Mouse (Mus musculus): ENCODE results near the gene Tmem151b. TPM values are rescaled to one million over a fixed set of nuclear protein-coding genes. Genes with fewer than 3 reads are reported as not detected.

Gene Tmem151b
- total RNA-seq, 1 experiment = 2.1 TPM

DNA sequence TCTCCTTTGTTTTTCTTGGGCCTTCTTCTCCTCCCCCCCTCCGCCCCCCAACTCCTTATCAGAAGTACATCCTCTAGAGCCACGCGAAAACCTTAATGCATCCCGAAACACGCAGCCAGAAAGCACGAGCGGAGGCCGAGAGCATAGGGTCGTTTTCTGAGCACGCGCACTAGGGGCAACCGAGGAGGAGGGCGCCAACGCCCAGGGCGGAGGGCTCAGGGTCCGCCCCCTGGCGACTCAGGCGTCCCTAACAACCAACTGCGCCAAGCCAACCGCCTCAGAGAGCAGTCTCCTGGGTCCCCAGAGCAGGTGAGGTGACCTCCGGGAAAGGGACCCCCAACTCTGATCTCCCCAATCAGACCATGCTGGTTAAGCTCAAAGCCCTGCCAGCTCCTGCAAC, 26.2 kb downstream of the Tmem151b start, which contains the start of gene Tcte1:
Gene Tcte1 (plus strand): TSS at position 172 of the 400 bp plus-strand sequence.
- Histone ChIP-seq H3K36me3 (ENCODE audit: control insufficient read depth, insufficient read depth, low read length, poor library complexity, severe bottlenecking) (peaks cover 26% of the 10 kb centered on the region), H3K4me3 (ENCODE audit: insufficient read depth in 1 of 2, low read depth in 1 of 2, low read length in 2 of 2, poor library complexity in 1 of 2, severe bottlenecking in 1 of 2) (peak within 1 kb of the TSS; percentile 49 to 79), H3K9me3 (ENCODE audit: control insufficient read depth, insufficient read depth, low read depth, low read length) (no peaks in the 10 kb centered on the region), H3K27ac (ENCODE audit: insufficient read depth, low read depth, low read length, poor library complexity, severe bottlenecking) (no peak within 1 kb of the TSS), H3K9ac (ENCODE audit: insufficient read depth, low read depth, low read length, poor library complexity, severe bottlenecking) (peak within 1 kb of the TSS; percentile 65), H3K4me1 (ENCODE audit: control insufficient read depth in 2 of 2, insufficient read depth in 2 of 2, low read length in 2 of 2, poor library complexity in 1 of 2) (peaks cover 0 to 10% of the 10 kb centered on the region in 2 experiments; a peak in 2 of 4 replicates)
- no peak for TF ChIP-seq CHD2 (IDR thresholded peaks at IDR 0.05; ENCODE audit: low read depth, low read length)
- TF ChIP-seq MAFK (IDR thresholded peaks at IDR 0.05; ENCODE audit: insufficient read depth, low read depth, low read length) = no peak
- no peak for TF ChIP-seq HCFC1 (IDR thresholded peaks at IDR 0.05; ENCODE audit: borderline replicate concordance, insufficient read depth, low read length)
- TF ChIP-seq ZC3H11A (IDR thresholded peaks at IDR 0.05; ENCODE audit: borderline replicate concordance, low read depth, low read length) = no peak
- TF ChIP-seq ZNF384 (IDR thresholded peaks at IDR 0.05; ENCODE audit: low read depth, low read length) = no peak
- in situ Hi-C loops (cut with MboI; ENCODE audit: low sequenced_read_pairs in 2 of 2, unreplicated experiment in 2 of 2) = no loop called here
- DNase-seq (ENCODE audit: low read depth, low spot score) = no peak

DNA sequence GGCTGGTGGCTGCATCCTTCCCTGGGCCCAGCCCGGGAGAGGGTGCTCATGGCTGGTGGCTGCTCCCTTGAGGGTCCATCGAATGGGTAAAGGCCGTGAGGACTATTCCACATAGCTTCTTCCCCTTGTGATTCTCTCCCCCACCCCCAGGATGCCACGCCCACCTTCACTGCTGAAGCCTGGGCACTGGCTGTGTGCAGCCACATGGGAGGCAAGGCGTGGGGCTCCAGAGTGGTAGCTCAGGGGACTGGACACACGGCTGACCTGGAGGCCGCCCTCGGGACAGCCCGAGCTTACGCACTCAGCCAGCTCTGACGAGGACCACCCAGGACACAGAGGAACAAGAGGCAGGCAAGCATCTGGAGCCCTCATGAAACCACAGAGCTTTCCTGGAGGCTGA, 29.3 kb downstream of the Tmem151b start:
- in situ Hi-C loops (cut with MboI; ENCODE audit: low sequenced_read_pairs in 2 of 2, unreplicated experiment in 2 of 2) = no loop called here
- Histone ChIP-seq H3K27ac (ENCODE audit: insufficient read depth, low read depth, low read length, poor library complexity, severe bottlenecking) (no peak overlapping the region), H3K4me3 (ENCODE audit: insufficient read depth in 1 of 2, low read depth in 1 of 2, low read length in 2 of 2, poor library complexity in 1 of 2, severe bottlenecking in 1 of 2) (no peak overlapping the region), H3K4me1 (ENCODE audit: control insufficient read depth in 2 of 2, insufficient read depth in 2 of 2, low read length in 2 of 2, poor library complexity in 1 of 2) (peaks cover 1 to 11% of the 10 kb centered on the region in 2 experiments; a peak in 2 of 4 replicates), H3K9ac (ENCODE audit: insufficient read depth, low read depth, low read length, poor library complexity, severe bottlenecking) (no peak overlapping the region), H3K9me3 (ENCODE audit: control insufficient read depth, insufficient read depth, low read depth, low read length) (no peaks in the 10 kb centered on the region), H3K36me3 (ENCODE audit: control insufficient read depth, insufficient read depth, low read length, poor library complexity, severe bottlenecking) (peaks cover 41% of the 10 kb centered on the region)
- no peak for DNase-seq (ENCODE audit: low read depth, low spot score)
- no peak for TF ChIP-seq HCFC1 (IDR thresholded peaks at IDR 0.05; ENCODE audit: borderline replicate concordance, insufficient read depth, low read length)
- TF ChIP-seq MAFK (IDR thresholded peaks at IDR 0.05; ENCODE audit: insufficient read depth, low read depth, low read length) = no peak
- no peak for TF ChIP-seq ZC3H11A (IDR thresholded peaks at IDR 0.05; ENCODE audit: borderline replicate concordance, low read depth, low read length)
- no peak for TF ChIP-seq CHD2 (IDR thresholded peaks at IDR 0.05; ENCODE audit: low read depth, low read length)
- TF ChIP-seq ZNF384 (IDR thresholded peaks at IDR 0.05; ENCODE audit: low read depth, low read length) = no peak

DNA sequence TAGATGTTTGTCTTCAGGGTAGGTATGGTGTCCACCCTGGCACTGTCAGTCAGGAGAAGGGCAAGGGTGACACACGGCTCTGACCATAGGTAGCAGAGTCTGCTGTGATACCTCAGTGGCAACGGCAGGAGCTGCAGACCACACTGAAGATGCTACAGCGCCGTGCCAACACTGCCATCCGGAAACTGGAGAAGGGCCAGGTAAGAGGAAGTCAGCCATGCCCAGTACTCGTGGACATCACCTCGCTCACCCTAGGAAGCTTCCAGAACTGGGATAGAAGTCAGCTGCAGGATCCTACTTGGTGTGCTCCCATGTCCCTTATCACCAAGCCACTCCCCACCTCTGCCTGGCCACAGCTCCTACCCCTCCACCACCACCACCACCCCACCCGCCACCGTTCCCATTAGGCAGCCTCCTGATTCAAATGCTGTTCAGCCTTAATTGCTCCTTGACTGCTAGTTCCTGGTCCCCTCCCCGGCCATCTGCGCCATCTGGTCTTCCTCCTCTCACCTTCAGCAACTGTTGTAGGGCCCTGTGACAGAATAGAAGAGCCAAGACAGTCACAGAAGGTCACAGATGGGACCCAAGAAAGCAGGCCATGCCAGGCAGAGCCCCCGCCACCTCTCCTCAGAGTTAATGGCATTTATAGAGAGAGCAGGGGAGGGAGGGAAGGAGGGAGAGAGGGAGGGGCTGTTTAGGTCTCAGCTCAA, 30.6 kb downstream of the Tmem151b start:
- Histone ChIP-seq H3K36me3 (ENCODE audit: control insufficient read depth, insufficient read depth, low read length, poor library complexity, severe bottlenecking) (peaks cover 41% of the 10 kb centered on the region), H3K4me1 (ENCODE audit: control insufficient read depth in 2 of 2, insufficient read depth in 2 of 2, low read length in 2 of 2, poor library complexity in 1 of 2) (peaks cover 1 to 20% of the 10 kb centered on the region in 2 experiments; a peak in 3 of 4 replicates), H3K27ac (ENCODE audit: insufficient read depth, low read depth, low read length, poor library complexity, severe bottlenecking) (no peak overlapping the region), H3K9me3 (ENCODE audit: control insufficient read depth, insufficient read depth, low read depth, low read length) (no peaks in the 10 kb centered on the region), H3K9ac (ENCODE audit: insufficient read depth, low read depth, low read length, poor library complexity, severe bottlenecking) (no peak overlapping the region), H3K4me3 (ENCODE audit: insufficient read depth in 1 of 2, low read depth in 1 of 2, low read length in 2 of 2, poor library complexity in 1 of 2, severe bottlenecking in 1 of 2) (no peak overlapping the region)
- no peak for DNase-seq (ENCODE audit: low read depth, low spot score)
- TF ChIP-seq MAFK (IDR thresholded peaks at IDR 0.05; ENCODE audit: insufficient read depth, low read depth, low read length) (no peak), ZNF384 (IDR thresholded peaks at IDR 0.05; ENCODE audit: low read depth, low read length) (no peak), CHD2 (IDR thresholded peaks at IDR 0.05; ENCODE audit: low read depth, low read length) (no peak), ZC3H11A (IDR thresholded peaks at IDR 0.05; ENCODE audit: borderline replicate concordance, low read depth, low read length) (no peak), HCFC1 (IDR thresholded peaks at IDR 0.05; ENCODE audit: borderline replicate concordance, insufficient read depth, low read length) (no peak)
- in situ Hi-C loops (cut with MboI; ENCODE audit: low sequenced_read_pairs in 2 of 2, unreplicated experiment in 2 of 2) = no loop called here

DNA sequence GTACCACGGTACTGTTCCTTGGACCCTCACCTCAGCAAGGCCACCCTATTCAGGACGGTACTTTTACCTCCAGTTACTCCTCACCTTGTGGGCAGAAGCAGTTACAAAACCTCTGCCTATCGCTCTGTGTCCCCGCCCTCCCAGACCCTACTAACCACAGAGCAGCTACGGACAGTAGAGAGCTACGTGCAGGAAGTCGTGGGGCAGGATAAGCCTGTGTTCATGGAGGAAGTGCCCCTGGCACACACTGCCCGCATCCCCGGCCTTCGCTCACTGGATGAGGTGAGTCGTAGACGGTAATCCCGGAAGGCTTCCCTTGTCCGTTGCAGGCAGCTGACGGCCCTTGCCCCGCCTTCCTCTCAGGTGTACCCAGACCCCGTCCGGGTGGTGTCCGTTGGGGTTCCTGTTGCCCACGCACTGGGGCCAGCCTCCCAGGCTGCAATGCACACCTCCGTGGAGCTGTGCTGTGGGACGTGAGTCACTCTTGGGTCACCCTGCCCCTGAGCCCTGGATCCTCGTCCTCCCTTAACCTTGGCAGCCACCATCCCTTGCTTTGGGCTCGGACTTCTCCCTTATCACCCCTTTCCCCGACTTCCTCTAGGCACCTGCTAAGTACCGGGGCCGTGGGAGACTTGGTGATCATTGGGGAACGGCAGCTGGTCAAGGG, 31.8 kb downstream of the Tmem151b start:
- H3K9ac ChIP-seq (ENCODE audit: insufficient read depth, low read depth, low read length, poor library complexity, severe bottlenecking) = no peak overlapping the region
- in situ Hi-C loops (cut with MboI; ENCODE audit: low sequenced_read_pairs in 2 of 2, unreplicated experiment in 2 of 2) = no loop called here
- no peak for DNase-seq (ENCODE audit: low read depth, low spot score)
- TF ChIP-seq MAFK (IDR thresholded peaks at IDR 0.05; ENCODE audit: insufficient read depth, low read depth, low read length) = no peak
- TF ChIP-seq ZNF384 (IDR thresholded peaks at IDR 0.05; ENCODE audit: low read depth, low read length) = no peak
- TF ChIP-seq ZC3H11A (IDR thresholded peaks at IDR 0.05; ENCODE audit: borderline replicate concordance, low read depth, low read length) = no peak
- no peak for TF ChIP-seq CHD2 (IDR thresholded peaks at IDR 0.05; ENCODE audit: low read depth, low read length)
- no peak for TF ChIP-seq HCFC1 (IDR thresholded peaks at IDR 0.05; ENCODE audit: borderline replicate concordance, insufficient read depth, low read length)
- H3K4me1 ChIP-seq (ENCODE audit: control insufficient read depth in 2 of 2, insufficient read depth in 2 of 2, low read length in 2 of 2, poor library complexity in 1 of 2) = peaks cover 1 to 20% of the 10 kb centered on the region in 2 experiments; a peak in 3 of 4 replicates
- H3K27ac ChIP-seq (ENCODE audit: insufficient read depth, low read depth, low read length, poor library complexity, severe bottlenecking) = no peak overlapping the region
- H3K4me3 ChIP-seq (ENCODE audit: insufficient read depth in 1 of 2, low read depth in 1 of 2, low read length in 2 of 2, poor library complexity in 1 of 2, severe bottlenecking in 1 of 2) = no peak overlapping the region
- H3K9me3 ChIP-seq (ENCODE audit: control insufficient read depth, insufficient read depth, low read depth, low read length) = no peaks in the 10 kb centered on the region
- peaks cover 41% of the 10 kb centered on the region for H3K36me3 ChIP-seq (ENCODE audit: control insufficient read depth, insufficient read depth, low read length, poor library complexity, severe bottlenecking)

Measured in ES-E14 (cell line).